10 mouse cellular contexts compared by ENCODE assay signal in the genomic region with DNA sequence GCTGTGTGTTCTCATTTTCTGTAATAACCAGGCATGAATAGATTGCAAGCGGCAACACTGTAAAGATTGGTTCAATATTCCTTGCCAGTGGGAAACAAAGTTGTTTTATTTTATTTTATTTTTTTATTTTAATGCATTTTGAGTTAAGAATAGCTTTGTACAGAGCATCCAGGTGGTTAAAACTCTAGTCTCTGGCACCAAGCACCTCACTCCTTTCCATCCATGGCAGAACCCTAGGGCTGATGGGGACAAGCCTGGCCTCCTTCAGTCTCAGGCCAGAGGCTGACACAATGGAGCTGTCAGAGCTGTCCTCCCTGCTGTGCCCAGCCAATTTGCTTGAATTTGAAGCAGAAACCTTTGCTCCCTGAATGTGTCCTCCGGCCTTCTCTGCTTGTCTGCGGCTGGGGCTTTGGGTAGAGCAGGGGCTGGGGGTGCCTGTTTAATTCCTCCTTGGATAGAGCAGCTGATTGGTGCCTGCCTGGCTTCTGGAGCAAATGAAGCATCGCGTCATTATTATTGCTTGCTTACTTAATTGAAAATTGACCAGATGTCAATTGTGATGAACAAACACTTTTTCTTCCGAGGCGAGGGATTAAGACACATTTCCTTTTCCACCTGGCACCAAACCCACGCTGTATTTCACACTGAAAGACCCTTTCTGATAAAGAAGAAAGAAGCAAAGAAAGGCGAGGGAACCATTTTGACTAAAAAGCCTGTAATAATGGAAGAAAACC. TPM values are rescaled to one million over a fixed set of nuclear protein-coding genes. Genes with fewer than 3 reads are reported as not detected.
A peak's percentile ranks its signal among the peaks of the same experiment; 100 is the strongest.
DNase-seq lines count a peak whose midpoint lies in the region; ATAC-seq and TF ChIP-seq lines count a peak whose summit lies in the region.
"Had no signal": no experiment of that assay in that cellular context is flagged by ENCODE, and none has a peak within 500 bp of the region (broad histone marks: within the 10 kb centered on the region; RNA-seq: fewer than 3 reads in every experiment).

No protein-coding gene starts in this region.

- peak; percentile 89 for DNase-seq in heart, adult 11 months
- no peak for DNase-seq in heart, postnatal 25 days (ENCODE audit: low spot score)
- DNase-seq in cerebellum, postnatal 4 days (ENCODE audit: low spot score in 2 of 2), result peak; percentile 22 to 68
- peak; percentile 75 for DNase-seq in hindbrain, embryonic 11.5 days (ENCODE audit: low spot score)
- DNase-seq in naive thymus-derived CD4-positive, alpha-beta T cell, adult 2 months (ENCODE audit: low read depth), result peak; percentile 4
- no peak for DNase-seq in lung, adult 18-20 months
- DNase-seq in left cerebral cortex, postnatal 10 days (ENCODE audit: extremely low spot score in 1 of 2, low spot score in 2 of 2), result no peak
- no peak for DNase-seq in stomach, postnatal 0 days (ENCODE audit: low spot score)

- 0 out of 2 replicates have a peak overlapping the region, but pooled peaks have one; percentile 22 for H3K4me2 ChIP-seq in hindbrain, embryonic 11.5 days (replicated peaks; ENCODE audit: low read depth, low read length)
- H3K4me2 ChIP-seq in stomach, postnatal 0 days (replicated peaks; ENCODE audit: low read depth), result no peak overlapping the region
- H3K4me2 ChIP-seq: heart, embryonic 15.5 days had no signal

- no peak overlapping the region for H3K4me3 ChIP-seq in hindbrain, embryonic 11.5 days (ENCODE audit: low read depth, low read length)
- H3K4me3 ChIP-seq in stomach, postnatal 0 days (ENCODE audit: low read depth, low read length), result no peak overlapping the region
- H3K4me3 ChIP-seq: heart, embryonic 15.5 days had no signal

- ATAC-seq in hindbrain, embryonic 11.5 days (ENCODE audit: low FRiP score), result peak; percentile 91
- no peak for ATAC-seq in stomach, postnatal 0 days (ENCODE audit: low FRiP score, low TSS enrichment)

- TF ChIP-seq CTCF in stomach, postnatal 0 days (IDR thresholded peaks at IDR 0.05; ENCODE audit: low read depth), result no peak

- TF ChIP-seq EP300 in stomach, postnatal 0 days (optimal IDR thresholded peaks at IDR 0.05), result no peak

- WGBS in hindbrain, embryonic 11.5 days, result 26% methylated on average over 9 of the region's 9 CpGs
- 52% methylated on average over 9 of the region's 9 CpGs for WGBS in stomach, postnatal 0 days

- H3K9me3 ChIP-seq in hindbrain, embryonic 11.5 days (ENCODE audit: control insufficient read depth, low read length), result no peaks in the 10 kb centered on the region
- H3K9me3 ChIP-seq in stomach, postnatal 0 days (ENCODE audit: control insufficient read depth, low read length), result no peaks in the 10 kb centered on the region
- H3K9me3 ChIP-seq: heart, embryonic 15.5 days had no signal

- intact Hi-C loops in heart, postnatal 25 days (cut with DNase I), result loop anchor here (1.0 to 2.0 kb wide), 4 partner anchors 46 to 301 kb away; partner anchors contain the start of gene Rftn1
- intact Hi-C loops in left cerebral cortex, postnatal 10 days (cut with DNase I), result loop anchor here (5.0 kb wide), 3 partner anchors 270 to 300 kb away; no protein-coding TSS in a partner anchor

- peaks cover 4% of the 10 kb centered on the region; the same call in 1 of the 2 replicates for H3K4me1 ChIP-seq in hindbrain, embryonic 11.5 days (replicated peaks; ENCODE audit: control insufficient read depth, insufficient read depth, low read length)
- H3K4me1 ChIP-seq in stomach, postnatal 0 days (replicated peaks; ENCODE audit: control insufficient read depth, insufficient read depth), result no peaks in the 10 kb centered on the region
- H3K4me1 ChIP-seq: heart, embryonic 15.5 days had no signal

- no peaks in the 10 kb centered on the region for H3K27me3 ChIP-seq in hindbrain, embryonic 11.5 days (ENCODE audit: control insufficient read depth, insufficient read depth, low read length)
- H3K27me3 ChIP-seq in stomach, postnatal 0 days (ENCODE audit: control insufficient read depth, insufficient read depth, low read length), result no peaks in the 10 kb centered on the region

- no peak overlapping the region for H3K9ac ChIP-seq in hindbrain, embryonic 11.5 days (ENCODE audit: low read depth, low read length)
- no peak overlapping the region for H3K9ac ChIP-seq in stomach, postnatal 0 days (ENCODE audit: low read length)
- H3K9ac ChIP-seq: heart, embryonic 15.5 days had no signal

- peak overlapping the region; percentile 64 for H3K27ac ChIP-seq in hindbrain, embryonic 11.5 days (ENCODE audit: low read depth, low read length)
- H3K27ac ChIP-seq in stomach, postnatal 0 days (replicated peaks), result no peak overlapping the region
- H3K27ac ChIP-seq: heart, embryonic 15.5 days had no signal

- no peaks in the 10 kb centered on the region for H3K36me3 ChIP-seq in hindbrain, embryonic 11.5 days (ENCODE audit: control insufficient read depth, insufficient read depth, low read length)
- H3K36me3 ChIP-seq in stomach, postnatal 0 days (ENCODE audit: control insufficient read depth, insufficient read depth, low read length), result no peaks in the 10 kb centered on the region
- H3K36me3 ChIP-seq: heart, embryonic 15.5 days had no signal

RNA-seq across cellular contexts. Expression of gene Rftn1, which starts 46.4 kb away (rescaled TPM):
- 10 to 100 TPM; 50.3 to 51.5 TPM for total RNA-seq in heart, postnatal 25 days (2021)
- polyA plus RNA-seq in hindbrain, embryonic 11.5 days (2014; fragmentation: Nextera tagmentation; extraction: Ambion mirVana), result 5.3 and 5.6 TPM in 2 replicates
- total RNA-seq in left cerebral cortex, postnatal 10 days (2021), result 10 to 100 TPM; 12.5 to 13.2 TPM
- 7.0 and 7.1 TPM in 2 replicates for polyA plus RNA-seq in stomach, postnatal 0 days (2015; fragmentation: Nextera tagmentation; extraction: Ambion mirVana)

RNA-seq across cellular contexts. Expression of gene Dazl, which starts 56.6 kb away (rescaled TPM):
- under 1 TPM in 1 of 2 experiments, not detected in 1; 0.20 TPM for total RNA-seq in heart, postnatal 25 days (2021)
- polyA plus RNA-seq in hindbrain, embryonic 11.5 days (2014; fragmentation: Nextera tagmentation; extraction: Ambion mirVana), result 0.09 TPM in 1 of 2 replicates, not detected in the other
- total RNA-seq in left cerebral cortex, postnatal 10 days (2021), result 1 to 10 TPM; 2.5 to 2.6 TPM
- polyA plus RNA-seq in stomach, postnatal 0 days (2015; fragmentation: Nextera tagmentation; extraction: Ambion mirVana), result 0.13 and 0.16 TPM in 2 replicates
- polyA plus RNA-seq: C2C12 had no signal

Comparison
In these comparisons a context has a peak if more than half of its experiments do, and no peak if none do; other contexts are left out.
1. DNase-seq: peak in heart, adult 11 months (single experiment), cerebellum, postnatal 4 days (2 of 2), hindbrain, embryonic 11.5 days (single experiment) and naive thymus-derived CD4-positive, alpha-beta T cell, adult 2 months (single experiment); none in heart, postnatal 25 days (single experiment), lung, adult 18-20 months (0 of 2), left cerebral cortex, postnatal 10 days (0 of 2) and stomach, postnatal 0 days (single experiment).